Mouse (Mus musculus) bone marrow macrophage, adult 2 months (primary cell): ENCODE measurements around the gene Washc1. TPM values are rescaled to one million over a fixed set of nuclear protein-coding genes. Genes with fewer than 3 reads are reported as not detected.
A peak's percentile ranks its signal among the peaks of the same experiment; 100 is the strongest.

Source experiments
- H3K27ac ChIP-seq: 2 replicates; pipeline ENCODE4 v1.5.1; 2012; ENCODE audit warnings: low read depth, low read length; ENCODE audit not compliant: insufficient read depth
- H3K4me1 ChIP-seq: 2 replicates; pipeline ENCODE4 v1.6.1; 2012; ENCODE audit warnings: low read length; ENCODE audit not compliant: control insufficient read depth, insufficient read depth
- H3K4me3 ChIP-seq: 2 replicates; pipeline ENCODE4 v1.5.1; 2012; ENCODE audit warnings: mild to moderate bottlenecking, low read length, moderate library complexity; ENCODE audit not compliant: insufficient read depth
- CTCF ChIP-seq: IDR thresholded peaks from 2 replicates; pipeline ENCODE4 v1.5.1; 2012; ENCODE audit warnings: low read depth, mild to moderate bottlenecking, low read length, moderate library complexity
- POLR2A ChIP-seq: IDR thresholded peaks from 2 replicates; pipeline ENCODE4 v1.6.1; 2012; ENCODE audit warnings: mild to moderate bottlenecking, low read depth, low read length, borderline replicate concordance
- polyA plus RNA-seq: library from polyadenylated mRNA; stranded (reverse); fragments of >200 nt; gene quantifications from 2 replicates; pipeline ENCODE4 v1.2.4, GENCODE M21; 2012; ENCODE audit not compliant: missing spikeins, insufficient read depth, insufficient read length

Gene Washc1
- polyA plus RNA-seq, 1 experiment = 54.6 TPM

- Histone ChIP-seq H3K4me3 (no peak overlapping the region), H3K4me1 (peaks cover 21% of the 10 kb centered on the region), H3K27ac (no peak overlapping the region)
- TF ChIP-seq CTCF (no peak), POLR2A (no peak)
Measured at GRCm38 (mm10) chr17:66091392-66091791, 20.0 kb upstream of the Washc1 start.

GRCm38 (mm10) chr17:66092065-66092464, 19.3 kb upstream of the Washc1 start:
- H3K27ac ChIP-seq = no peak overlapping the region

GRCm38 (mm10) chr17:66092664-66093063, 18.7 kb upstream of the Washc1 start:
- TF ChIP-seq CTCF (no peak), POLR2A (no peak)
- Histone ChIP-seq H3K27ac (no peak overlapping the region), H3K4me1 (peaks cover 28% of the 10 kb centered on the region), H3K4me3 (no peak overlapping the region)

More at GRCm38 (mm10) chr17:66092065-66092464, 19.3 kb upstream of the Washc1 start:
- TF ChIP-seq CTCF (no peak), POLR2A (no peak)
- Histone ChIP-seq H3K4me3 (no peak overlapping the region), H3K4me1 (peaks cover 24% of the 10 kb centered on the region)

GRCm38 (mm10) chr17:66100566-66101379, 10.6 kb upstream of the Washc1 start:
- Histone ChIP-seq H3K4me3 (peak overlapping the region; percentile 96), H3K4me1 (peaks cover 20% of the 10 kb centered on the region), H3K27ac (peak overlapping the region; percentile 74)
- TF ChIP-seq CTCF (no peak), POLR2A (no peak)

- H3K27ac ChIP-seq = peak within 1 kb of the TSS; percentile 78
- TF ChIP-seq CTCF (peak; percentile 75), POLR2A (no peak; the same call in 1 of the 2 replicates)
- peaks cover 14% of the 10 kb centered on the region for H3K4me1 ChIP-seq
- H3K4me3 ChIP-seq = peak within 1 kb of the TSS; percentile 96
Measured at GRCm38 (mm10) chr17:66101380-66102330, 9.7 kb upstream of the Washc1 start, which contains the start of gene Ndufv2. Gene Ndufv2, minus strand, starts transcription at chr17:66101559.

GRCm38 (mm10) chr17:66104076-66104475, 7.3 kb upstream of the Washc1 start:
- no peak overlapping the region for H3K4me3 ChIP-seq
- TF ChIP-seq CTCF = no peak
- TF ChIP-seq POLR2A = no peak
- peaks cover 7% of the 10 kb centered on the region for H3K4me1 ChIP-seq
- H3K27ac ChIP-seq = no peak overlapping the region

GRCm38 (mm10) chr17:66106601-66107267, 4.6 kb upstream of the Washc1 start:
- Histone ChIP-seq H3K4me1 (peaks cover 7% of the 10 kb centered on the region), H3K4me3 (no peak overlapping the region), H3K27ac (no peak overlapping the region)
- TF ChIP-seq CTCF (peak; percentile 79), POLR2A (no peak)

GRCm38 (mm10) chr17:66107466-66107865, 3.9 kb upstream of the Washc1 start:
- H3K27ac ChIP-seq = no peak overlapping the region
- no peak overlapping the region for H3K4me3 ChIP-seq
- TF ChIP-seq CTCF (no peak), POLR2A (no peak)
- H3K4me1 ChIP-seq = peaks cover 10% of the 10 kb centered on the region

- H3K27ac ChIP-seq = no peak overlapping the region
- TF ChIP-seq CTCF (no peak), POLR2A (no peak)
- no peak overlapping the region for H3K4me3 ChIP-seq
- H3K4me1 ChIP-seq = peaks cover 13% of the 10 kb centered on the region
Measured at GRCm38 (mm10) chr17:66108198-66108597, 3.1 kb upstream of the Washc1 start.

- Histone ChIP-seq H3K4me3 (peak overlapping the region; percentile 63), H3K27ac (no peak overlapping the region), H3K4me1 (peaks cover 13% of the 10 kb centered on the region)
- TF ChIP-seq CTCF (no peak), POLR2A (no peak)
Measured at GRCm38 (mm10) chr17:66110746-66111145, 599 bp upstream of the Washc1 start.
